Mouse (Mus musculus): Measurements from ENCODE around the gene Tmem63c.

The Tmem63c gene

GRCm38 (mm10) chr12:87132210-87132609 is 111.1 kb downstream of the Tmem63c start:
- no peak for DNase-seq (ENCODE audit: low spot score)

- DNase-seq (ENCODE audit: low spot score): no peak
These were observed 111.6 kb downstream of the Tmem63c start for GRCm38 (mm10) chr12:87132784-87133183.

DNA sequence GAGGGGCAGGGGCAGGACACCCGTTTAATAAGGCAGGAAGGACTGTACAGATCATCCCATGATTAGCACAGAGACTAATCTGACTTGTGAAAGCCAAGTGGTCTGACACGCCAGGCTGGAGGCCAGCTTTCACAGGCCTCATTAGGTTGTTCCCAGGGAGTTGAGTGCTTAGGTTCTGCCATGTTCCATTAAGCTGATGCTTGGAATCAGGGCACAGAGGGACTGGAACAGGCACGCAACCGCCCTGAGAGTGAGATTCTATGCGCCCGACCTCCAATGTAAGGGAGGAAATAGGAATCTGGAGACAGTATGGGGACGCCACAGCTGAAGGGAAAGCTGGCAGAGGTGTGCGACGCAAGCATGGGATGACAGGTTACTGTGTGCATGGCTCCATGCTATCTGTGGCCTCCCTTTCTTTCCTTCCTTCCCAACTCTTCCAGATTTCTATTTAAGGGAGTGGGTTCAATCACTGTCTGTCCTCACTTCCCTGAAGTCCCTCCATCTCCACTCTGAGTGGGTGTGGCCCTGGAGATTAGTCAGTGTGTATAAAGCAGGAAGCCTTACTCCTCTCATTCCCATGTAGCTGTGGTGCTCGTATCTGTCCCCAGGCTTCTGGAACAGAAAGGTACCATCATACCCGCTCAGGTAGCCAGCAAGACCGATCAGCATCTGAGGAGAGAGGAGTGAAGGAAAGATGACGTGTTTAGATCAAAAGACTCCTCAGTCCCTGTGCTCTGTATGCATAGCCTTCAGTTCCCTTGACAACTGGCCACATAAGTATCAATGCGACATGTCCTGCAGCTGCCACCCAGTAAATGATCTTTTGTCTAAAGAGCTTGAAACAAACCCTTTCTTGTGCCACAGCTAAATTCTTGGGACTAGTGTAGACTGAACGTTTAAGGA is 116.5 kb downstream of the Tmem63c start:
- DNase-seq (ENCODE audit: low spot score): no peak

GRCm38 (mm10) chr12:87138342-87138701 is 117.2 kb downstream of the Tmem63c start:
- DNase-seq (ENCODE audit: low spot score): no peak

DNA sequence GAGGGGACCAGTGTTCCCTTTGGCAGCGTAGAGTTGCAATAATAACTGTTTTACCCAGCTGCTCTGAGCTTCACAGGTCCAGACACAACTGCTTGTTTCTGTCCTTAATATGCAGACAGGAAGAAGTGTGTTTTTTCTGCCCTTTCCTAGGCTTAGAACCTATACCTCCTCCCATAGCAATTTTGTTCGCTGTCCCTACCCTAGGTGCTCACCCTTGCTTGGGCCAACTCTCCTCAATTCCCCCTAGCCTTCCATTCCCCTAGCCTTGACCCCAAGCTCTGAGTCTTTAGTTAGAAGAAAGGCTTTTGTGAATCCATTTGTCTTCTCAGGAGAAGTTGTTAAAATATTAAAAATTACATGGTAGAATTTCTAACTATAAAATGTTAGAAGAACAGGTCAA is 117.6 kb downstream of the Tmem63c start:
- DNase-seq (ENCODE audit: low spot score): no peak

Measured in MN1 (cell line).